Mouse (Mus musculus) cerebellum, postnatal 10 days (tissue): ENCODE data around the gene Coa3.

ENCODE experiments used
- DNase-seq, 2 experiments: peaks; one replicate each; pipeline ENCODE4 v3.0.0; 2021; ENCODE audit warnings: mixed read lengths in 2 of 2

Gene Coa3

DNA sequence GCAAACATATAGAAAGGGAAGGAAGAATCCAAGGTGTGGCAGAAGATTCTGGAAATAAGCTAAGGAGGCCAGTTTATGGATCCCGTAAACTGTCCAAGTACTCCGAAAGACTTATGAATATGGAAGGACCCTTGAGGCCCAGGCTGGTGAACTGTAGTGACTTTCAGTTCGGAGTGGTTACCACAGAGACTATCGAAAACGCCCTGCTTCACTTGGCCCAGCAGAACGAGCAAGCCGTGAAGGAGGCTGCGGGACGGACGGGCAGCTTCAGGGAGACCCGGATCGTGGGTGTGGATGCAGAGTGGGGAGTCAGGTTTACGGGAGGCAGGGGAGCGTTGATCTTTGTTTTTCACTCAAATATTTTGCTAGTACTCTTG is 267 bp upstream of the Coa3 start:
- DNase-seq = peak in 1 of 2 experiments; percentile 24

- DNase-seq = peak; percentile 39 to 47
Observed at GRCm38 (mm10) chr11:101277381-101278222, 1.3 kb downstream of the Coa3 start.

DNA sequence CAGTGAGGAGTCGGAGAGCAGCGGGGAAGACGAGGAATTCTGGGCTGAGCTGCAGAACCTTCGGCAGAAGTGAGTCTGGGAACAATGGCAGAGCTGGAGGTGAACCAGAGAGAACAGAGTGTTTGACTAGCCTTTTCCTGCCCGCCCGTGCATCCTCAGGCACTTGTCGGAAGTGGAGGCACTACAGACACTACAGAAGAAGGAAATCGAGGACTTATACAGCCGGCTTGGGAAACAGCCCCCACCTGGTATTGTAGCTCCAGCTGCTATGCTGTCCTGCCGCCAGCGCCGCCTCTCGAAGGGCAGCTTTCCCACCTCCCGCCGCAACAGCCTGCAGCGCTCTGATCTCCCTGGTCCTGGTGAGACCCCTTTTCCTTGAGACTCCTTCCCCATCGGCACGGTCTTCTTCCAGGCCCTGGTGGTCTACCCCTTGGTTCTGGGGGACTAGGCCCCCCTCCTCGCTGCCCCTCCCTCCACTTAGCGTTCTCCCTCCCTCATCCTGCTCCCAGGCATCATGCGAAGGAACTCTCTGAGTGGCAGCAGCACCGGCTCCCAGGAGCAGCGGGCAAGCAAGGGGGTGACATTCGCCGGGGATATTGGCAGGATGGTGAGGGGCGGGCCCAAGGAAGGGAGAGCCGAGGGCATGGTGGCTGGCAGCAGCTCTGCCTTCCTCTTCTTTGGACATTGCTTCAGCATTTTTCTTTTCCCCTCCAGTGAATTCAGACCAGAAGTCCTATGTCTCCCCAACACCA is 2.4 kb downstream of the Coa3 start:
- peak; percentile 39 to 41 for DNase-seq

DNA sequence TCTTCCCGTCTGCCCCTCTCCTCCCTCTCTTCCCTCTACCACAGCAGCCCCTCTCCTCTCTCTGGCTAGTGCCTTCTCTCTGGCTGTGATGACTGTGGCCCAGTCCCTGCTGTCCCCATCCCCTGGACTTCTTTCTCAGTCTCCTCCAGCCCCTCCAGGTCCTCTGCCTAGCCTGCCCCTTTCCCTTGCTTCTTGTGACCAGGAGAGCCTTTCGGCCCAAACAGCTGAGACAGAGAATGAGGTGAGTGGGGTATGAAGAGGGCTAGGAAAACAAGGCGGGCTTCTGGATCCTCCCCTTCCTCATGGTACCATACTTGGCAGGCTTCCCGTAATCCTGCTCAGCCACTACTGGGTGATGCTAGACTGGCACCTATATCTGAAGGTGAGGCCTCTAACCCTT is 3.6 kb downstream of the Coa3 start:
- DNase-seq = no peak

DNA sequence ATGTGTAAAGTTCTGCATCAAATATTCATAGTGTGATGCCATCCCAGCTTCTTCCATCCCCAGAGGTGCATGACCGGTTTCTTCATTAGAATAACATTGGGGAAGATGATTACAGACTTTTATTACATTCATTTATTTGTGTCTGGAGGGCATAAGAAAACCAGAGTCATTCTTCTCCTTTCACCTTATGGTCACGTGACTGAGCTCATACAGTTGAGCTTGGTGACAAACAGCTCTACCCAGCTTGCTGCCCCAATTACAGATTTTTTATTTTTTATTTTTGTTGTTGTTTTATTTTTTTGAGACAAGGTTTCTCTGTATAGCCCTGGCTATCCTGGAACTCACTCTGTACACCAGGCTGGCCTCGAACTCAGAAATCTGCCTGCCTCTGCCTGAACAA is 6.5 kb downstream of the Coa3 start:
- DNase-seq = no peak

DNA sequence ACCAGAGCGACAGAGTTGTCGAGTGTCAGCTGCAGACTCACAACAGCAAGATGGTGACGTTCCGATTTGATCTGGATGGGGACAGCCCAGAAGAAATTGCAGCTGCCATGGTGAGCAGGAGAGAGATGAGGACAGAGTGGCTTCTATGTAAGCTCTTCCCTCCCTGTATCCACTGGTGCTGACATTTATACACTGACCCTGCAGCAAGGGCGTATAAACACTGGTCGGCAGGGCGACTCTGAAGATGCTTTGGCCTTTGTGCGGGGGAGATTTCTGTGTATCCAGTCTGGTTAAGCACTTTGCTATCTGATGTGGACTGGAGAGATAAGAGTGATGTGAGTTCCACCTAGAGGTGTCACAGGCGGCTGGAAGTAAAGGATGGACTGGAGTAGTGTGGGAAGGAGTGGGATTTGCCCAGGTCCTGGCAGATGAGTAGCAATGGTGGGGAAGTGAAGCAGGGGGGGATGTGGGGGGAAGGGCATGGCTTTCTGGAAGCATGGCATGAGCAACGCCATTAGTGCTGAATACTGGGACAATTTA is 9.3 kb downstream of the Coa3 start:
- peak; percentile 64 to 67 for DNase-seq

GRCm38 (mm10) chr11:101265906-101266305 is 13.0 kb downstream of the Coa3 start:
- no peak for DNase-seq

DNA sequence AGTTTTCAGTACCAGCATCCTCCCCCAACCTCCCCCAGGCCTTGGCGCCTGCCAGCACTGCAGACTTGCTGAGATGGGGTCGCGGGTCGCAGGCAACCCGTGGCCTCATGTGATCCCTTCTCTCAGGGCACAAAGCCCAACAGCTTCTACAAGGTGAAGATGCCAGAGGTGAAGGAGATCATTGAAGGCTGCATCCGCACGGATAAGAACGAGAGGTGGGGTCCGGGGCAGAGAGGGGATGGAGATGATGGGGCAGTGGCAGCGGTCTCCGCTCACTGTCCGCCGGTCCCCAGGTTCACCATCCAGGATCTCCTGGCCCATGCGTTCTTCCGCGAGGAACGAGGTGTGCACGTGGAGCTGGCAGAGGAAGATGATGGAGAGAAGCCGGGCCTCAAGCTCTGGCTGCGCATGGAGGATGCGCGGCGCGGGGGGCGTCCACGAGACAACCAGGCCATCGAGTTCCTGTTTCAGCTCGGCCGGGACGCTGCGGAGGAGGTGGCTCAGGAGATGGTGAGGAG is 13.9 kb downstream of the Coa3 start:
- peak in 1 of 2 experiments; percentile 21 for DNase-seq

GRCm38 (mm10) chr11:101263989-101264280 is 15.0 kb downstream of the Coa3 start:
- DNase-seq = no peak

GRCm38 (mm10) chr11:101263138-101263988 is 15.6 kb downstream of the Coa3 start:
- no peak for DNase-seq

DNA sequence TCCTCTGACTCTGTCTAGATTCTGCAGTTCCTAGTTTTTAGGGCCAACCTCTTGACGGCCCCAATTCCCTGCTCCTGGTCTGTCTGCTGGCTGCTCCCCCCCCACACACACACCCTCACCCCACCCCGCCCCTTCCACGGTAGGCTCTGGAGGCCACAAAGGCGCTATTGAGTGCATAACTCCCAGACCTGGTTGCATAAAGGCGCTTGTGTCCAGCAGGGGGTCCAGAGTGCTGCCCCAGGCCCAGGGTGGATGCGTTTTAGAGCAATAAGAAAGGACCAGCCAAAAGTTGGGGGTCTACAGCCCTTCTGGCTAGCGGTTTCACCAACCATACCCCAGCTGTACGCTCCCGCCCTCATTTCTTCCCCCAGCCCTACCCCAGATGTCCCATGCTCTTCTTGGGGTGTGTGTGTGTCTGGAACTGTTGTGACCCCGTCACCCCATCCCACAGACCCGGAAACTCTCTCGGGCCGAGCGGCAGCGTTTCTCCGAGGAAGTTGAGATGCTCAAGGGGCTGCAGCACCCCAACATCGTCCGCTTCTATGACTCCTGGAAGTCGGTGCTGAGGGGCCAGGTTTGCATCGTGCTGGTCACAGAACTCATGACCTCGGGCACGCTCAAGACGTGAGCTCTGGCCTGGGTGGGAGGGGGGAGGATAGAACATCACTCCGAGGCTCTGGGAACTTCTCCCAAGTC is 16.5 kb downstream of the Coa3 start:
- peak in 1 of 2 experiments; percentile 24 for DNase-seq

DNA sequence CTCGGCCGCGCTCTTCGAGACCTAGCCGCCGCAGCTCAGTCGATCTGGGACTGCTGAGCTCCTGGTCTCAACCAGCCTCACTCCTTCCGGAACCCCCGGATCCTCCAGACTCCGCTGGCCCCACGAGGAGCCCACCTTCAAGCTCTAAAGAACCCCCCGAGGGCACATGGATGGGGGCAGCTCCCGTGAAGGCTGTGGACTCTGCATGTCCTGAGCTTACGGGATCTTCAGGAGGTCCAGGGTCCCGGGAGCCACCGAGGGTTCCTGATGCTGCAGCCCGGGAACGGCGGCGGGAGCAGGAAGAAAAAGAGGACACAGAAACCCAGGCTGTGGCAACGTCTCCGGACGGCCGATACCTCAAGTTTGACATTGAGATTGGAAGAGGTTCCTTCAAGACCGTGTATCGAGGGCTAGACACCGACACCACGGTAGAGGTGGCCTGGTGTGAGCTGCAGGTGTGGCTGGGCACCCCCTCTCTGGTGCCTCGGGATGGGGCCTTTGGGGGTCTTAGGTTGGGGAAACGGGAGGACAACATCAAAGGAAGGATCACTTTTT is 18.0 kb downstream of the Coa3 start:
- DNase-seq = no peak

DNA sequence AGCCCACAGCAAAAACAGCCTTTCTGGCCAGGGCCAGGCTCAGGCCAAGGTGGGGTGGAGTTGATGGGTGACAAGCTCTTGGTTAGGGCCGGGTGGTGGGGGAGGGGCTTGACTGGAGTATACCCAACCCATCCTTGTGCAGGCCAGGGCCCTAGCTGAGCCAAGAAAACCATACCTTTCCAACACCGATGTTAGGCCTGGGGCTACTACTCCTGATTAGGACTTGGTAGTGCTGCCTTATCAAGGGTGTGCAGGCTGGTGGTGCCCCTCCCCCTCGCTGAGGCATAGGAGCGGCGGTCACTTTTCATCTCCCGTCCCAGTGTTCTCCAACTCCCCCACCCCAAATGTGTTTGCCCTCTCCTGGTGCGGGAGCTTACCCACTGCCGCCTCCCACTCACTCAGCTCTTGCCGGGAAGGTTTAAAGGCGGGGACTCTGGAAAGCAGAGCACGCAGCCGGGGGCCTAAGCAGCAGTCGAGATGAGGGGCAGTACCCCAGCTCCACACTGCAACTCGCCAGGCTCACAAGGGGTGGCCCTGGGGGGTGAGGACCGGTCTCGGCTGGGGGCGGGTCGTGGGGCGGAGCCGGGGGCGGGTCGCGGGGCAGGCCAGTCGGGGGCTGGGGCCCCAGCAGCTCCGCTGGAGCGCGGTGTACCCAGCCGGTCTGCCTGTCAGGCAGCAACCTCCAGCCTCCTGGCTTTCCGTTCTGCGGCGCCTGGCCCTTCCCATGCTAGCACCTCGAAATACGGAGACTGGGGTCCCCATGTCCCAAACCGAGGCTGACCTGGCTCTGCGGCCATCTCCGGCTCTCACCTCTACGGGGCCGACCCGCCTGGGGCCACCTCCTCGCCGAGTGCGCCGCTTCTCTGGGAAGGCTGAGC is 18.7 kb downstream of the Coa3 start, which contains the start of gene Wnk4:
Gene Wnk4 (plus strand): TSS at position 620 of the 878 bp plus-strand sequence.
- peak; percentile 62 to 72 for DNase-seq

DNA sequence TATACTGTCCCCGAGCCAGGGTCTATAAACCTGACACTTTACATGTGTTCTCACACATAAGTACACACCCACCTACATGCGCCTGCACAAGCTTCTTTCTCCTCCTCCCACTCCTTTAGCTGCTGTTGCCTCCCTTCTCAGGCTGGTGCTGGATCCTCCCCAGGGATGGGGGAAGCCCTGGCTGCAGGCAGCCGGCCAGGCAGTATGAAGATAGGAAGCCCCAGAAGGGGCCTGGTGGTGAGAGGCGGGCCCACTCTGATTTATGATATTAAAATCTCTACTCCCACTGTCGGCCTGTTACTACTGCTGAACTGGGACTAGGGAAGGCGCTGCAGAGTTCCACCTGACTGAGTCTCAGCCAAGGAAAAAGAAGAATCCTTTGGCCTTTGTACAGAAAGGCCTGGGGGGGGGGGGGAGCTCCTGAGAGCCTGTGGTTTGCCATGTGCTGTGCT is 19.6 kb downstream of the Coa3 start:
- DNase-seq = no peak

DNA sequence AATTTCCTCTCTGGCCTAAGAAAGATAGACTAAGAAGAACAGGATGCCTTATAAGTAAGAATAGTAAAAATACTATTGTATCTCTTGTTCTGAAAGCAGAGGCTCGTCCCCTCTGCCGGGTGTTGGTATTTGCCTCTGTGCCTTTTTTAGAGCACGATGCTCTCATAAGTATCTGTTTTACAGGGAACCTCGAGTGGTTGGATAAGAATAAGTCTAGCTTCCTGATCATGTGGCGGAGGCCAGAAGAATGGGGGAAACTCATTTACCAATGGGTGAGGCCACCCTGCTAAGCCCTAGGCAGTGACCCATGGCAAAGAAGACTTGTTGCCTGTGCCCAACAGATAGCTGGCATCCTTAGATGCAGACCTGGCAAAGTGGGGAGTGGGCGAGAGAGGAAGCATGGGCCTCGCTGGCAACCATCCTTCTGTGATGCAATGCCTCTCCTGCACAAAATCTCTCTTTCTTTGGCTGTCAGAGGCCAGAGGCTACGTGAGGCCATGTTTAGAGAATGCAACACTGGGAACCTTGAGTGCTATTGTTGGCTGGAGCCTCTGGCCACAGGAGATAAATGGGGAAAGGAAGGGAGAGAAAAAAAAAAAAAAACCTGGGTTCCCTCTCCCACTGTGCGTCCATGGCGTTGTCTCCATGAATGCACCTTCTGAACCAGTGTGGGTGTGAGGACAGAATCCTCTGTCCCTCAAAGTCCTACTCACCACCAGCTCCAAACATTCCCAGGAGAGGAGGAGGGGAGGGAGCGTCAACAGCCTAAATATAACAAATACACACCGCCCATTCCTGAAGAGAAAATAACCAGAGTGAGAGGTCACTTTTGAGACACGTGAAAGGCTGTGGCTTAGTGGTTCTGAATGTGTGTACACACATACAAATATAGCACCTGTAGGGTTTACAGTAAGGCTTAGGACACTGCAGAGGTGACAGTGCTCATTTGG is 22.8 kb downstream of the Coa3 start:
- DNase-seq = no peak

DNA sequence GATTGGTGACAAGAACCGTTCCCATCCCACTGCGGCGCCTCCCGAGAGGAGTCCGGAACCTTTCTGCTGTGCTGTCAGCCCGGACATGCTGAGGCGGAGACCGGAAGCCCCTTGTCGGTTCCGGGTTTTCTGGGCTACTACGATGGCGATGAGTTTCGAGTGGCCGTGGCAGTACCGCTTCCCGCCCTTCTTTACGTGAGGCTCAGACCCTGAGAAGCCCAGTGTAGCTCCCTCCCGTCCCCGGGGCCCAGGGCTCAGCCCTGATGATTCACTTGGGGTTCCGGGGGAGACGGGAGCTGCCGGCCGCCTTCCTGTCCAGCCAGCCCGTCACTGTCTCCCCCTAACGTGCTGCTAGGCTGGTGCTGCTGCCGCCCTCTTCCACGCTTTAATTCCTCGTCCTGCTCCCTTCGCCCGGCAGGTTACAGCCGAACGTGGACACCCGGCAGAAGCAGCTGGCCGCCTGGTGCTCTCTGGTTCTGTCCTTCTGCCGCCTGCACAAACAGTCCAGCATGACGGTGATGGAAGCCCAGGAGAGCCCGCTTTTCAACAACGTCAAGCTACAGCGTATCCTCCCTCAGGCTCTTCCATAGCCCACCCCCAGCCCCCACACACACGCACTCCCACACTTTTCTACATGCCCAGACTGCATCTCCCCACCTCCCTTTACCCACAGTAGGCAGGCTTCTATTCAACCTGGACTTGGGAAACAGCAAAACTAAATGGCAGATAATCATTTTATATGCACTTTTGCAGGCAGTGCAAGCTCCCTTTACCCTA is 25.1 kb downstream of the Coa3 start, which contains the start of gene Vps25:
Gene Vps25 (plus strand): TSS at position 95 of the 777 bp plus-strand sequence.
- DNase-seq = peak; percentile 89 to 91

- no peak for DNase-seq
Observed at GRCm38 (mm10) chr11:101252941-101253340, 26.0 kb downstream of the Coa3 start.

GRCm38 (mm10) chr11:101251031-101251430 is 27.9 kb downstream of the Coa3 start:
- no peak for DNase-seq
